Mouse (Mus musculus) heart, adult 2 months (tissue): ENCODE results near the gene Elmod1.

Experiments
- CTCF ChIP-seq: fragments of 200-600 bp; IDR thresholded peaks from 2 replicates; pipeline ENCODE4 v1.8.1; 2022; ENCODE audit warnings: antibody characterized with exemption, mild to moderate bottlenecking, moderate library complexity
- POLR2A ChIP-seq: fragments of 200-500 bp; IDR thresholded peaks from 2 replicates; pipeline ENCODE4 v1.6.1; 2011; ENCODE audit warnings: mild to moderate bottlenecking, low read depth, low read length, control low read depth; ENCODE audit not compliant: insufficient read depth

DNA sequence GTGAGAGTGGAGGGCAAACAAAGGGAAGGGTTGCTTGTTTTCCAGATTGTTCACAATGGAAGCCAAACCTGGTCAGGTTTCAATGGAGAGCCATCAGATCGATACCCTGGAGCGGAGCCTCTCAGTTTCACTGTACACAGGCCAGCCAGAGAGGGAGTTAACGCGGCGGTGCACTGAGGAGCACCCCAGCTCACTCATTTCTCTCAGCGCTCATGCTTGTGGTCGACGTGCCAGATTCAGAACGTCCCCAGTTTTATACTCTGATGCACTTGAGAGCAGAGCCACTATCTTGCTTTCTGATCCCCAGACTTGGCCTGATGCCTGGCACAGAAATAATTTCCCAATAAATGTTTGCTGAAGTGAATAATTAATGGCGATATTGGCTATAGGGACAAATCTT lies 68.3 kb downstream of the Elmod1 start:
- no peak for TF ChIP-seq CTCF
- no peak for TF ChIP-seq POLR2A
